Mouse (Mus musculus) stomach, embryonic 15.5 days (tissue): ENCODE measurements around the gene Arhgap24. TPM values are rescaled to one million over a fixed set of nuclear protein-coding genes. Genes with fewer than 3 reads are reported as not detected.

ENCODE experiments used
- ATAC-seq: fragments of 200-750 bp; cut with Nextera tagmentation; 2 replicates; pipeline ENCODE4 v1.8.0; 2017; ENCODE audit warnings: low read depth, moderate number of reproducible peaks, moderate TSS enrichment; ENCODE audit not compliant: insufficient read depth, low FRiP score
- H3K27ac ChIP-seq: fragments of 300-500 bp; sonication (generic); 2 replicates; pipeline ENCODE4 v1.5.1; 2015; ENCODE audit warnings: mild to moderate bottlenecking, inconsistent platforms
- H3K27me3 ChIP-seq: fragments of 300-500 bp; sonication (generic); replicated peaks from 2 replicates; pipeline ENCODE4 v1.6.1; 2015; ENCODE audit warnings: inconsistent platforms
- H3K36me3 ChIP-seq: fragments of 300-500 bp; sonication (generic); 2 replicates; pipeline ENCODE4 v1.6.1; 2015; ENCODE audit warnings: inconsistent platforms
- H3K4me1 ChIP-seq: fragments of 300-500 bp; sonication (generic); 2 replicates; pipeline ENCODE4 v1.6.1; 2015; ENCODE audit warnings: inconsistent platforms
- H3K4me2 ChIP-seq: fragments of 300-500 bp; sonication (generic); 2 replicates; pipeline ENCODE4 v1.6.1; 2015; ENCODE audit warnings: mild to moderate bottlenecking, inconsistent platforms
- H3K4me3 ChIP-seq: fragments of 300-500 bp; sonication (generic); replicated peaks from 2 replicates; pipeline ENCODE4 v1.5.1; 2015; ENCODE audit warnings: inconsistent platforms
- H3K9ac ChIP-seq: fragments of 300-500 bp; sonication (generic); 2 replicates; pipeline ENCODE4 v1.6.1; 2015; ENCODE audit warnings: inconsistent platforms
- H3K9me3 ChIP-seq: fragments of 300-500 bp; sonication (generic); 2 replicates; pipeline ENCODE4 v1.6.1; 2016; ENCODE audit warnings: inconsistent platforms
- WGBS: fragments of 180-500 bp; shearing (Covaris S2); methylation state at CpG from one replicate; pipeline ENCODE4 v1.1.7; 2015; 5-methylcytosine and 5-hydroxymethylcytosine counted together
- polyA plus RNA-seq: library from polyadenylated mRNA; unstranded; fragments of >200 nt; fragmentation: Nextera tagmentation; extraction: Ambion mirVana; gene quantifications from 2 replicates; pipeline ENCODE4 v1.2.1, GENCODE M21; 2015

The Arhgap24 gene
- polyA plus RNA-seq, 1 experiment from 2014 or later: 22.9 TPM

- no peak overlapping the region for H3K9ac ChIP-seq
- no peak overlapping the region for H3K4me3 ChIP-seq
- no peaks in the 10 kb centered on the region for H3K27me3 ChIP-seq
- no peaks in the 10 kb centered on the region for H3K9me3 ChIP-seq
- H3K4me1 ChIP-seq: no peaks in the 10 kb centered on the region
- H3K4me2 ChIP-seq: no peak overlapping the region
- WGBS: 76% methylated on average over 1 of the region's 1 CpGs
- H3K36me3 ChIP-seq: no peaks in the 10 kb centered on the region
- no peak overlapping the region for H3K27ac ChIP-seq
- ATAC-seq: no peak
Observed at GRCm38 (mm10) chr5:102591422-102591821, 110.2 kb downstream of the Arhgap24 start.

GRCm38 (mm10) chr5:102593058-102593457 is 111.9 kb downstream of the Arhgap24 start:
- no peak overlapping the region for H3K4me3 ChIP-seq
- H3K27ac ChIP-seq: no peak overlapping the region
- no peaks in the 10 kb centered on the region for H3K36me3 ChIP-seq
- no peak overlapping the region for H3K9ac ChIP-seq
- no peak overlapping the region for H3K4me2 ChIP-seq
- H3K4me1 ChIP-seq: no peaks in the 10 kb centered on the region
- ATAC-seq: no peak
- 80% methylated on average over 2 of the region's 2 CpGs for WGBS
- no peaks in the 10 kb centered on the region for H3K27me3 ChIP-seq
- H3K9me3 ChIP-seq: no peaks in the 10 kb centered on the region

DNA sequence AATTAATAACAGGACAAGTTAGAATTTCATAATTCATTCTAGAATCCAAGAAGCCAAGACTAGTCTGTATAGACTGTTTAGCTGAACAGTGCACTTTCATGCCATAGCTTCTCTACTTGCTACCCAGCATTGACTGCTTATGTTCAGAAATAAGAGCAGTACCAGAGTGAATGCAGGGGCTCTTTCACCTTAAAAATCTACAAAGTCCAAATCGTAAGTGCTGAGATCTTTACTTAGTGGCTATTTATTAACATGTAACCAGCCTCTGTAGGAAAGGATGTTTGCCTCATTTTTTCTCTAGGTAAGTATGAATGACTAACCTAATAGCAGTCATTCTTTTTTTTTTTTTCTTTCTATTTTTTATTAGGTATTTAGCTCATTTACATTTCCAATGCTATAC is 117.9 kb downstream of the Arhgap24 start:
- ATAC-seq: peak; percentile 53; the same call in 1 of the 2 replicates
- no peaks in the 10 kb centered on the region for H3K4me1 ChIP-seq
- WGBS: 52% methylated on average over 1 of the region's 1 CpGs
- no peak overlapping the region for H3K9ac ChIP-seq
- H3K4me2 ChIP-seq: no peak overlapping the region
- no peaks in the 10 kb centered on the region for H3K36me3 ChIP-seq
- H3K27me3 ChIP-seq: no peaks in the 10 kb centered on the region
- no peaks in the 10 kb centered on the region for H3K9me3 ChIP-seq
- H3K27ac ChIP-seq: no peak overlapping the region
- H3K4me3 ChIP-seq: no peak overlapping the region

- WGBS: 81% methylated on average over 3 of the region's 3 CpGs
Observed at GRCm38 (mm10) chr5:102613571-102613970, 132.4 kb downstream of the Arhgap24 start.

DNA sequence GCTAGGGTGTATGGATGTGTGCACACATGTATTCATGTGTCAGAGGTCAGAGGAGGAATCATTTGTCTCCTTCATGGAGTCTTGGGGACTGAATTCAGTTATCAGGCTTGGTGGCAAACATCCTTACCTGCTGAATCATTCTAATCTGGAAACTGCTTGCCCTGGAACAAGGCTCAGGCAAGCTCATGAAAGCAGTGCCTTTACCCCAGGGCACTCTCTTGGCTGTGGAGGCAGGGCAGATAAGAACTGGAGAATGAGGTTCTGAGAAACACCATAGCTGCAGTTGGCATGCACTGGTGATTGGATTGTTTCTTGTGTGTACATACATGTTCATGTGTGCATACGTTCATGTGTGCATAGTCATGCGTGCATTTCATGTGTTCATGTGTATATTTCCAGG is 132.9 kb downstream of the Arhgap24 start:
- H3K9ac ChIP-seq: no peak overlapping the region
- H3K9me3 ChIP-seq: no peaks in the 10 kb centered on the region
- H3K4me2 ChIP-seq: no peak overlapping the region
- no peak overlapping the region for H3K4me3 ChIP-seq
- no peaks in the 10 kb centered on the region for H3K36me3 ChIP-seq
- no peaks in the 10 kb centered on the region for H3K27me3 ChIP-seq
- ATAC-seq: no peak
- H3K27ac ChIP-seq: no peak overlapping the region
- 90% methylated on average over 2 of the region's 2 CpGs for WGBS
- no peaks in the 10 kb centered on the region for H3K4me1 ChIP-seq

More at GRCm38 (mm10) chr5:102613571-102613970, 132.4 kb downstream of the Arhgap24 start:
- no peak overlapping the region for H3K27ac ChIP-seq
- no peaks in the 10 kb centered on the region for H3K36me3 ChIP-seq
- no peak overlapping the region for H3K4me3 ChIP-seq
- no peaks in the 10 kb centered on the region for H3K27me3 ChIP-seq
- no peaks in the 10 kb centered on the region for H3K9me3 ChIP-seq
- no peaks in the 10 kb centered on the region for H3K4me1 ChIP-seq
- no peak overlapping the region for H3K9ac ChIP-seq
- ATAC-seq: no peak
- no peak overlapping the region for H3K4me2 ChIP-seq

DNA sequence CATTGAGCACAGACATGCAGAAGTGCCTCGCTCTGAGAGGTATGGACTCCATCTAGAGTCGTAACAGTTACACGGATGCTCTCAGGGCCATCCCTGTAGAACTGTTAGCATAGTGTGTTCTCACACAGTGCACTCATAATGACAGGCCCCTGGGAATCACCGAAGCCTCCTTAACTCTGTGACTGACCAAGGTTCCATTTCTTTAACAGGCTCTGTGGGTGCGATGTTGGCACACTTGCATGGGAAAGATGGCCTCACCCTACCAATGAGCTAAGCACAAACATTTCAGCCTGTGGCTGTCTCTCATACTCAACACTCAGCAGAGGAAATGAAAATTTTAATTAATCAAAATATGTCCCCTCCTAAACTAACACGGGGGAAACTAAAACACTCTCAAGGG is 134.1 kb downstream of the Arhgap24 start:
- Histone ChIP-seq H3K27me3 (no peaks in the 10 kb centered on the region), H3K27ac (no peak overlapping the region), H3K9me3 (no peaks in the 10 kb centered on the region), H3K4me1 (no peaks in the 10 kb centered on the region), H3K4me2 (no peak overlapping the region), H3K9ac (no peak overlapping the region), H3K4me3 (no peak overlapping the region), H3K36me3 (no peaks in the 10 kb centered on the region)
- no peak for ATAC-seq
- 88% methylated on average over 6 of the region's 6 CpGs for WGBS

GRCm38 (mm10) chr5:102621036-102621435 is 139.8 kb downstream of the Arhgap24 start:
- H3K9me3 ChIP-seq: no peaks in the 10 kb centered on the region
- H3K27ac ChIP-seq: no peak overlapping the region
- no peaks in the 10 kb centered on the region for H3K27me3 ChIP-seq
- H3K4me2 ChIP-seq: no peak overlapping the region
- ATAC-seq: no peak
- H3K4me1 ChIP-seq: no peaks in the 10 kb centered on the region
- 89% methylated on average over 1 of the region's 1 CpGs for WGBS
- no peak overlapping the region for H3K4me3 ChIP-seq
- no peaks in the 10 kb centered on the region for H3K36me3 ChIP-seq
- no peak overlapping the region for H3K9ac ChIP-seq

GRCm38 (mm10) chr5:102623807-102624435 is 142.7 kb downstream of the Arhgap24 start:
- no peaks in the 10 kb centered on the region for H3K4me1 ChIP-seq
- no peak for ATAC-seq
- no peak overlapping the region for H3K4me2 ChIP-seq
- H3K4me3 ChIP-seq: no peak overlapping the region
- no peaks in the 10 kb centered on the region for H3K27me3 ChIP-seq
- no peak overlapping the region for H3K27ac ChIP-seq
- no peaks in the 10 kb centered on the region for H3K36me3 ChIP-seq
- H3K9ac ChIP-seq: no peak overlapping the region
- H3K9me3 ChIP-seq: no peaks in the 10 kb centered on the region
- WGBS: 69% methylated on average over 3 of the region's 3 CpGs

GRCm38 (mm10) chr5:102626671-102627070 is 145.5 kb downstream of the Arhgap24 start:
- no peak for ATAC-seq
- Histone ChIP-seq H3K9me3 (no peaks in the 10 kb centered on the region), H3K36me3 (no peaks in the 10 kb centered on the region), H3K9ac (no peak overlapping the region), H3K27ac (no peak overlapping the region), H3K4me2 (no peak overlapping the region), H3K4me1 (no peaks in the 10 kb centered on the region), H3K4me3 (no peak overlapping the region), H3K27me3 (no peaks in the 10 kb centered on the region)
- WGBS: 40% methylated on average over 2 of the region's 2 CpGs

DNA sequence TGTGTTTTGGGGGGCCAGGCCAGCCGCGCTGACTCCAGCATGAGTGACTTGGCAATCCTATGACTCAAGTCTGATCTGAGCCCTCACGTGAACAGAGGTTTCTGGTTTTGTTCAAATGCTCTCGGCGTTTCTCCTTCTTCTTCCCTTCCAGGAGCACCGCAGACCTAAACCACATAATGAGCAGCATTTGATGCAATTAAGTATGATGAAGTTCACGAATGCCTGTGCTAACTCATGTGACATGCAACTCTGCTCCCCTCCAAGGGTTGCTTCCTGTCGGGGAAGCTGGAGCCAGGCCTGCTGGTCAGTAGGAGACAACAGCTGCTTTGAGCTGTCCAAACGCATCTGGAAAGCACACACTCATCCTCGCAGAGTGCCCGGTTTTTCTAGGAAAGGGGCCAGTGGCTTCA is 148.2 kb downstream of the Arhgap24 start:
- no peaks in the 10 kb centered on the region for H3K27me3 ChIP-seq
- H3K4me2 ChIP-seq: no peak overlapping the region
- WGBS: 52% methylated on average over 11 of the region's 11 CpGs
- H3K36me3 ChIP-seq: no peaks in the 10 kb centered on the region
- no peak overlapping the region for H3K9ac ChIP-seq
- no peaks in the 10 kb centered on the region for H3K9me3 ChIP-seq
- peak overlapping the region; percentile 22; the same call in 1 of the 2 replicates for H3K27ac ChIP-seq
- peak; percentile 65; the same call in 1 of the 2 replicates for ATAC-seq
- H3K4me1 ChIP-seq: no peaks in the 10 kb centered on the region
- H3K4me3 ChIP-seq: no peak overlapping the region

GRCm38 (mm10) chr5:102635591-102635990 is 154.4 kb downstream of the Arhgap24 start:
- Histone ChIP-seq H3K4me2 (no peak overlapping the region), H3K27me3 (no peaks in the 10 kb centered on the region), H3K9ac (no peak overlapping the region), H3K27ac (no peak overlapping the region), H3K4me3 (no peak overlapping the region), H3K36me3 (no peaks in the 10 kb centered on the region), H3K9me3 (no peaks in the 10 kb centered on the region), H3K4me1 (no peaks in the 10 kb centered on the region)
- no peak for ATAC-seq
- 50% methylated on average over 4 of the region's 4 CpGs for WGBS

- WGBS: 41% methylated on average over 7 of the region's 7 CpGs
- no peak overlapping the region for H3K27ac ChIP-seq
- no peak overlapping the region for H3K9ac ChIP-seq
- no peaks in the 10 kb centered on the region for H3K4me1 ChIP-seq
- H3K4me3 ChIP-seq: no peak overlapping the region
- H3K36me3 ChIP-seq: no peaks in the 10 kb centered on the region
- H3K27me3 ChIP-seq: no peaks in the 10 kb centered on the region
- no peak for ATAC-seq
- H3K9me3 ChIP-seq: no peaks in the 10 kb centered on the region
- H3K4me2 ChIP-seq: no peak overlapping the region
Observed at GRCm38 (mm10) chr5:102639782-102640559, 158.8 kb downstream of the Arhgap24 start.
